Mouse (Mus musculus): ENCODE results near the gene Pde4d. TPM values are rescaled to one million over a fixed set of nuclear protein-coding genes. Genes with fewer than 3 reads are reported as not detected.

The Pde4d gene
- polyA plus RNA-seq, 1 experiment from 2014 or later = 32.1 TPM

- Histone ChIP-seq H3K27me3 (ENCODE audit: control insufficient read depth, insufficient read depth, low read length) (no peaks in the 10 kb centered on the region), H3K4me2 (ENCODE audit: low read depth, low read length) (no peak overlapping the region), H3K9ac (replicated peaks; ENCODE audit: low read depth, low read length) (no peak overlapping the region), H3K36me3 (ENCODE audit: control insufficient read depth, insufficient read depth, low read length) (no peaks in the 10 kb centered on the region), H3K4me3 (ENCODE audit: low read depth, low read length) (no peak overlapping the region), H3K27ac (ENCODE audit: low read depth, low read length) (no peak overlapping the region), H3K9me3 (ENCODE audit: control insufficient read depth, low read length) (no peaks in the 10 kb centered on the region), H3K4me1 (ENCODE audit: control insufficient read depth, insufficient read depth, low read length) (no peaks in the 10 kb centered on the region)
- 77% methylated on average over 4 of the region's 4 CpGs for WGBS
- no peak for ATAC-seq (ENCODE audit: low read depth)
Measured at GRCm38 (mm10) chr13:109707154-109707553, 1257.4 kb downstream of the Pde4d start.

GRCm38 (mm10) chr13:109708326-109708725 is 1258.6 kb downstream of the Pde4d start:
- WGBS = 79% methylated on average over 2 of the region's 2 CpGs
- no peaks in the 10 kb centered on the region for H3K4me1 ChIP-seq (ENCODE audit: control insufficient read depth, insufficient read depth, low read length)
- ATAC-seq (ENCODE audit: low read depth) = no peak
- H3K27me3 ChIP-seq (ENCODE audit: control insufficient read depth, insufficient read depth, low read length) = no peaks in the 10 kb centered on the region
- H3K9ac ChIP-seq (replicated peaks; ENCODE audit: low read depth, low read length) = no peak overlapping the region
- no peak overlapping the region for H3K4me3 ChIP-seq (ENCODE audit: low read depth, low read length)
- no peak overlapping the region for H3K27ac ChIP-seq (ENCODE audit: low read depth, low read length)
- H3K36me3 ChIP-seq (ENCODE audit: control insufficient read depth, insufficient read depth, low read length) = no peaks in the 10 kb centered on the region
- no peaks in the 10 kb centered on the region for H3K9me3 ChIP-seq (ENCODE audit: control insufficient read depth, low read length)
- H3K4me2 ChIP-seq (ENCODE audit: low read depth, low read length) = no peak overlapping the region

- Histone ChIP-seq H3K9me3 (ENCODE audit: control insufficient read depth, low read length) (no peaks in the 10 kb centered on the region), H3K4me1 (ENCODE audit: control insufficient read depth, insufficient read depth, low read length) (no peaks in the 10 kb centered on the region)
- WGBS = 96% methylated on average over 2 of the region's 2 CpGs
Measured at GRCm38 (mm10) chr13:109714581-109714980, 1264.8 kb downstream of the Pde4d start.

GRCm38 (mm10) chr13:109715321-109715720 is 1265.6 kb downstream of the Pde4d start:
- no peaks in the 10 kb centered on the region for H3K27me3 ChIP-seq (ENCODE audit: control insufficient read depth, insufficient read depth, low read length)
- ATAC-seq (ENCODE audit: low read depth) = no peak
- no peaks in the 10 kb centered on the region for H3K36me3 ChIP-seq (ENCODE audit: control insufficient read depth, insufficient read depth, low read length)
- H3K9ac ChIP-seq (replicated peaks; ENCODE audit: low read depth, low read length) = no peak overlapping the region
- no peak overlapping the region for H3K4me2 ChIP-seq (ENCODE audit: low read depth, low read length)
- H3K9me3 ChIP-seq (ENCODE audit: control insufficient read depth, low read length) = no peaks in the 10 kb centered on the region
- no peak overlapping the region for H3K27ac ChIP-seq (ENCODE audit: low read depth, low read length)
- H3K4me3 ChIP-seq (ENCODE audit: low read depth, low read length) = no peak overlapping the region
- WGBS = 57% methylated on average over 1 of the region's 1 CpGs
- no peaks in the 10 kb centered on the region for H3K4me1 ChIP-seq (ENCODE audit: control insufficient read depth, insufficient read depth, low read length)

More at GRCm38 (mm10) chr13:109714581-109714980, 1264.8 kb downstream of the Pde4d start:
- Histone ChIP-seq H3K4me3 (ENCODE audit: low read depth, low read length) (no peak overlapping the region), H3K9ac (replicated peaks; ENCODE audit: low read depth, low read length) (no peak overlapping the region), H3K4me2 (ENCODE audit: low read depth, low read length) (no peak overlapping the region), H3K27me3 (ENCODE audit: control insufficient read depth, insufficient read depth, low read length) (no peaks in the 10 kb centered on the region), H3K36me3 (ENCODE audit: control insufficient read depth, insufficient read depth, low read length) (no peaks in the 10 kb centered on the region), H3K27ac (ENCODE audit: low read depth, low read length) (no peak overlapping the region)
- no peak for ATAC-seq (ENCODE audit: low read depth)

- Histone ChIP-seq H3K4me1 (ENCODE audit: control insufficient read depth, insufficient read depth, low read length) (no peaks in the 10 kb centered on the region), H3K27me3 (ENCODE audit: control insufficient read depth, insufficient read depth, low read length) (no peaks in the 10 kb centered on the region), H3K9me3 (ENCODE audit: control insufficient read depth, low read length) (no peaks in the 10 kb centered on the region), H3K4me2 (ENCODE audit: low read depth, low read length) (no peak overlapping the region), H3K4me3 (ENCODE audit: low read depth, low read length) (no peak overlapping the region), H3K9ac (replicated peaks; ENCODE audit: low read depth, low read length) (no peak overlapping the region), H3K27ac (ENCODE audit: low read depth, low read length) (no peak overlapping the region), H3K36me3 (ENCODE audit: control insufficient read depth, insufficient read depth, low read length) (no peaks in the 10 kb centered on the region)
- ATAC-seq (ENCODE audit: low read depth) = no peak
- 93% methylated on average over 2 of the region's 2 CpGs for WGBS
Measured at GRCm38 (mm10) chr13:109720127-109720713, 1270.5 kb downstream of the Pde4d start.

- no peaks in the 10 kb centered on the region for H3K4me1 ChIP-seq (ENCODE audit: control insufficient read depth, insufficient read depth, low read length)
- WGBS = 85% methylated on average over 6 of the region's 6 CpGs
Measured at GRCm38 (mm10) chr13:109722237-109723119, 1272.7 kb downstream of the Pde4d start.

GRCm38 (mm10) chr13:109727346-109727745 is 1277.6 kb downstream of the Pde4d start:
- ATAC-seq (ENCODE audit: low read depth) = no peak
- Histone ChIP-seq H3K4me3 (ENCODE audit: low read depth, low read length) (no peak overlapping the region), H3K27ac (ENCODE audit: low read depth, low read length) (no peak overlapping the region), H3K27me3 (ENCODE audit: control insufficient read depth, insufficient read depth, low read length) (no peaks in the 10 kb centered on the region), H3K9ac (replicated peaks; ENCODE audit: low read depth, low read length) (no peak overlapping the region), H3K4me2 (ENCODE audit: low read depth, low read length) (no peak overlapping the region), H3K9me3 (ENCODE audit: control insufficient read depth, low read length) (no peaks in the 10 kb centered on the region), H3K36me3 (ENCODE audit: control insufficient read depth, insufficient read depth, low read length) (no peaks in the 10 kb centered on the region), H3K4me1 (ENCODE audit: control insufficient read depth, insufficient read depth, low read length) (no peaks in the 10 kb centered on the region)
- WGBS = 88% methylated on average over 5 of the region's 5 CpGs

More at GRCm38 (mm10) chr13:109722237-109723119, 1272.7 kb downstream of the Pde4d start:
- Histone ChIP-seq H3K9me3 (ENCODE audit: control insufficient read depth, low read length) (no peaks in the 10 kb centered on the region), H3K9ac (replicated peaks; ENCODE audit: low read depth, low read length) (no peak overlapping the region), H3K36me3 (ENCODE audit: control insufficient read depth, insufficient read depth, low read length) (no peaks in the 10 kb centered on the region), H3K4me3 (ENCODE audit: low read depth, low read length) (no peak overlapping the region), H3K27me3 (ENCODE audit: control insufficient read depth, insufficient read depth, low read length) (no peaks in the 10 kb centered on the region), H3K27ac (ENCODE audit: low read depth, low read length) (no peak overlapping the region), H3K4me2 (ENCODE audit: low read depth, low read length) (no peak overlapping the region)
- ATAC-seq (ENCODE audit: low read depth) = no peak

GRCm38 (mm10) chr13:109729612-109730011 is 1279.9 kb downstream of the Pde4d start:
- no peaks in the 10 kb centered on the region for H3K9me3 ChIP-seq (ENCODE audit: control insufficient read depth, low read length)
- H3K4me1 ChIP-seq (ENCODE audit: control insufficient read depth, insufficient read depth, low read length) = no peaks in the 10 kb centered on the region
- H3K4me3 ChIP-seq (ENCODE audit: low read depth, low read length) = no peak overlapping the region
- H3K36me3 ChIP-seq (ENCODE audit: control insufficient read depth, insufficient read depth, low read length) = no peaks in the 10 kb centered on the region
- 93% methylated on average over 4 of the region's 4 CpGs for WGBS
- no peaks in the 10 kb centered on the region for H3K27me3 ChIP-seq (ENCODE audit: control insufficient read depth, insufficient read depth, low read length)
- H3K27ac ChIP-seq (ENCODE audit: low read depth, low read length) = no peak overlapping the region
- ATAC-seq (ENCODE audit: low read depth) = no peak
- no peak overlapping the region for H3K4me2 ChIP-seq (ENCODE audit: low read depth, low read length)
- no peak overlapping the region for H3K9ac ChIP-seq (replicated peaks; ENCODE audit: low read depth, low read length)

- WGBS = 92% methylated on average over 5 of the region's 5 CpGs
- Histone ChIP-seq H3K27ac (ENCODE audit: low read depth, low read length) (no peak overlapping the region), H3K4me3 (ENCODE audit: low read depth, low read length) (no peak overlapping the region), H3K36me3 (ENCODE audit: control insufficient read depth, insufficient read depth, low read length) (no peaks in the 10 kb centered on the region), H3K9me3 (ENCODE audit: control insufficient read depth, low read length) (no peaks in the 10 kb centered on the region), H3K27me3 (ENCODE audit: control insufficient read depth, insufficient read depth, low read length) (no peaks in the 10 kb centered on the region), H3K9ac (replicated peaks; ENCODE audit: low read depth, low read length) (no peak overlapping the region), H3K4me1 (ENCODE audit: control insufficient read depth, insufficient read depth, low read length) (no peaks in the 10 kb centered on the region), H3K4me2 (ENCODE audit: low read depth, low read length) (no peak overlapping the region)
- no peak for ATAC-seq (ENCODE audit: low read depth)
Measured at GRCm38 (mm10) chr13:109732655-109733376, 1283.1 kb downstream of the Pde4d start.

Measured in neural tube, embryonic 14.5 days (tissue).